Mouse (Mus musculus) liver, embryonic 14.5 days (tissue): ENCODE results near the gene Oog1.
"Not testable (repeated sequence)": the region's sequence is repeated elsewhere in the genome, so short reads cannot be mapped to it uniquely, and the experiment has no call there.

Experiments used
- CTCF ChIP-seq: IDR thresholded peaks from 2 replicates; pipeline ENCODE4 v1.5.1; 2016; ENCODE audit warnings: antibody characterized with exemption, low read depth, control low read depth
- EP300 ChIP-seq: IDR thresholded peaks from 2 replicates; pipeline ENCODE4 v1.6.1; 2016; ENCODE audit warnings: antibody characterized with exemption, low read depth

DNA sequence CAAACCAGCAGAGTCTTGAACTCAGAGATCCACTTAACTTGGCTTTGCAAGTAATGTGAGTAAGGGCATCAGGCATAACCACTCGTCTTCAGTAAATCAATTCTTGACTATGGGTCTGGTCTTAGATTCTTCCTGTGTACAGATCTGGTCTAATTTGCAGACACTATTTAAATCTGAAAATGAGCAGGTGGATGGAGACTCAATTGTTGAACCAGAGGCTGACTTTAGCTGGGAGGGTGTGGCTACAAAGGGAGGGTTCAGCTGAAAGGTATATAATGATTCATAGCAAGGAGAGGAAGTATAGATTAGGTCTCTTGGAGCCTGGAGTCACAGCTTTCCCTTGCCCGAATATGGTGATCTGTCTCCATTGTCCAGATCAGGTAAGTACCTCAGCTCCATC is at the start of gene Oog1:
- TF ChIP-seq EP300, CTCF: not testable (repeated sequence)
